Mouse (Mus musculus) limb, embryonic 13.5 days (tissue): ENCODE measurements around the gene Pfas. TPM values are rescaled to one million over a fixed set of nuclear protein-coding genes. Genes with fewer than 3 reads are reported as not detected.

ENCODE experiments used
- ATAC-seq: fragments of 200-750 bp; cut with Nextera tagmentation; 2 replicates; pipeline ENCODE4 v1.8.0; 2017; ENCODE audit warnings: low read depth, moderate number of reproducible peaks, moderate TSS enrichment; ENCODE audit not compliant: low FRiP score
- H3K27ac ChIP-seq: fragments of 300-500 bp; sonication (generic); 2 replicates; pipeline ENCODE4 v1.5.1; 2015; ENCODE audit warnings: inconsistent platforms, mild to moderate bottlenecking, moderate library complexity
- H3K27me3 ChIP-seq: fragments of 300-500 bp; sonication (generic); 2 replicates; pipeline ENCODE4 v1.6.1; 2015; ENCODE audit warnings: mild to moderate bottlenecking, inconsistent platforms
- H3K36me3 ChIP-seq: fragments of 300-500 bp; sonication (generic); 2 replicates; pipeline ENCODE4 v1.6.1; 2015; ENCODE audit warnings: inconsistent platforms, mild to moderate bottlenecking, moderate library complexity
- H3K4me1 ChIP-seq: fragments of 300-500 bp; sonication (generic); 2 replicates; pipeline ENCODE4 v1.6.1; 2015; ENCODE audit warnings: inconsistent platforms
- H3K4me2 ChIP-seq: fragments of 300-500 bp; sonication (generic); replicated peaks from 2 replicates; pipeline ENCODE4 v1.6.1; 2015; ENCODE audit warnings: inconsistent platforms, mild to moderate bottlenecking, moderate library complexity
- H3K4me3 ChIP-seq: fragments of 300-500 bp; sonication (generic); 2 replicates; pipeline ENCODE4 v1.5.1; 2015; ENCODE audit warnings: moderate library complexity, mild to moderate bottlenecking, inconsistent platforms
- H3K9ac ChIP-seq: fragments of 300-500 bp; sonication (generic); 2 replicates; pipeline ENCODE4 v1.6.1; 2015; ENCODE audit warnings: mild to moderate bottlenecking, inconsistent platforms
- H3K9me3 ChIP-seq: fragments of 300-500 bp; sonication (generic); 2 replicates; pipeline ENCODE4 v1.6.1; 2016; ENCODE audit warnings: inconsistent platforms
- WGBS: fragments of 180-500 bp; shearing (Covaris S2); methylation state at CpG from one replicate; pipeline ENCODE4 v1.1.7; 2015; 5-methylcytosine and 5-hydroxymethylcytosine counted together
- polyA plus RNA-seq: library from polyadenylated mRNA; unstranded; fragments of >200 nt; fragmentation: Nextera tagmentation; extraction: Ambion mirVana; gene quantifications from 2 replicates; pipeline ENCODE4 v1.2.1, GENCODE M21; 2015

Pfas gene
- polyA plus RNA-seq, 1 experiment from 2014 or later, result 39.6 TPM

GRCm38 (mm10) chr11:69037231-69038061 lies 29.2 kb upstream of the Pfas start:
- peak; percentile 26; the same call in 1 of the 2 replicates for ATAC-seq
- H3K9ac ChIP-seq, result peak overlapping the region; percentile 82
- H3K27ac ChIP-seq, result peak overlapping the region; percentile 86; the same call in 1 of the 2 replicates
- no peaks in the 10 kb centered on the region for H3K27me3 ChIP-seq
- peak overlapping the region; percentile 75 for H3K4me3 ChIP-seq
- peak overlapping the region; percentile 72 for H3K4me2 ChIP-seq
- H3K36me3 ChIP-seq, result peaks cover 38% of the 10 kb centered on the region
- H3K4me1 ChIP-seq, result peaks cover 25% of the 10 kb centered on the region
- no peaks in the 10 kb centered on the region for H3K9me3 ChIP-seq
- WGBS, result under 1% methylated on average over 34 of the region's 34 CpGs

- Histone ChIP-seq H3K4me1 (peaks cover 25% of the 10 kb centered on the region), H3K27me3 (no peaks in the 10 kb centered on the region), H3K4me3 (peak overlapping the region; percentile 75), H3K4me2 (peak overlapping the region; percentile 72), H3K9me3 (no peaks in the 10 kb centered on the region), H3K9ac (peak overlapping the region; percentile 82), H3K27ac (peak overlapping the region; percentile 86; the same call in 1 of the 2 replicates), H3K36me3 (peaks cover 44% of the 10 kb centered on the region)
- 8% methylated on average over 20 of the region's 20 CpGs for WGBS
- ATAC-seq, result no peak
Measured at GRCm38 (mm10) chr11:69036486-69037230, 28.4 kb upstream of the Pfas start.

- Histone ChIP-seq H3K36me3 (peaks cover 52% of the 10 kb centered on the region), H3K9me3 (no peaks in the 10 kb centered on the region), H3K4me1 (peaks cover 25% of the 10 kb centered on the region), H3K9ac (no peak overlapping the region), H3K4me3 (peak overlapping the region; percentile 3; the same call in 1 of the 2 replicates), H3K4me2 (peak overlapping the region; percentile 72), H3K27ac (peak overlapping the region; percentile 1; the same call in 1 of the 2 replicates), H3K27me3 (no peaks in the 10 kb centered on the region)
- WGBS, result 7% methylated on average over 8 of the region's 8 CpGs
- no peak for ATAC-seq
Measured at GRCm38 (mm10) chr11:69035849-69036248, 27.6 kb upstream of the Pfas start.

- H3K4me2 ChIP-seq, result peak overlapping the region; percentile 72; the same call in 1 of the 2 replicates
- peak overlapping the region; percentile 3; the same call in 1 of the 2 replicates for H3K4me3 ChIP-seq
- no peak for ATAC-seq
- H3K4me1 ChIP-seq, result peaks cover 25% of the 10 kb centered on the region
- 83% methylated on average over 9 of the region's 9 CpGs for WGBS
- H3K36me3 ChIP-seq, result peaks cover 57% of the 10 kb centered on the region
- no peaks in the 10 kb centered on the region for H3K9me3 ChIP-seq
- H3K9ac ChIP-seq, result no peak overlapping the region
- no peaks in the 10 kb centered on the region for H3K27me3 ChIP-seq
- peak overlapping the region; percentile 1; the same call in 1 of the 2 replicates for H3K27ac ChIP-seq
Measured at GRCm38 (mm10) chr11:69035411-69035810, 27.2 kb upstream of the Pfas start.

DNA sequence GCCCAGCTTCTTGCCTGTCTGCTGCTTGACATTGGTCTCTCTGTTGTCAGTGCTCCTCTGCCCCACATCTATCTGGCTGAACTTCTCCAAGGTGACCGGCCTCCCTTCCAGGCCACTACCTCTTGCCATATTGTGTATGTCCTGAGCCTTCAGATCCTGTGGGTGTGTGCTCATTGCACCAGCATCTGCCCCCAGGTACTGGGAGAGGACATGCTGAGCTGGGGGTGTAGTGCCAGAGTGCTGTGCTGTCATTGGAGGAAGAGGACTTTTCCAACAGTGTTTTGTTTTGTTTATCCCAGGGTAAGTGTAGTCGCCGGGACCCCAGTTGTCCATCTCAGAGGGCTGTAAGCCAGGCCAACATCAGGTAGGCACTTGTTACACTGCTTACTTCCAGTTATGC lies 26.3 kb upstream of the Pfas start:
- WGBS, result 91% methylated on average over 3 of the region's 3 CpGs
- ATAC-seq, result no peak
- H3K36me3 ChIP-seq, result peaks cover 65% of the 10 kb centered on the region

DNA sequence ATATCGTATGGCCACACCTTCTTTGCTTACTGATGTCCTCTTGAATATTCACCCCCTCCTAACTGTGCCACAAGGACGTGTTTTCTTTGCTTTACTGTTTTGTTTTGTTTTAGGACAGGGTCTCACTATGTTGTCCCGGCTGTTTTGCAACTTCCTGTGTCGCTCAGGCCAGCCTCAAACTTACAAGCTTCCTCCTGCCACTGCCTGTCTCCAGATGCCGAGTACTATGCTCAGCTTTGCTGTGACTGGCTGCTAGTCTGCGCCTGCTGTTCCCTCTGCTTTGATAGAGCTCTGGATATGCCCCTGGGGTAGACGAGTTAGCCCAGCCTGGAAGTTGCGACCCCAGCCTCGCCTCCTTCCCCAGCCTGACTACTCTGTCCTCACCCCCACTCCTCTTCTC lies 25.3 kb upstream of the Pfas start:
- no peak overlapping the region for H3K4me2 ChIP-seq
- H3K27me3 ChIP-seq, result no peaks in the 10 kb centered on the region
- ATAC-seq, result no peak
- H3K4me1 ChIP-seq, result peaks cover 15% of the 10 kb centered on the region
- 70% methylated on average over 9 of the region's 9 CpGs for WGBS
- peaks cover 75% of the 10 kb centered on the region for H3K36me3 ChIP-seq
- no peaks in the 10 kb centered on the region for H3K9me3 ChIP-seq
- no peak overlapping the region for H3K27ac ChIP-seq
- no peak overlapping the region for H3K9ac ChIP-seq
- no peak overlapping the region for H3K4me3 ChIP-seq

More for the DNA sequence above, 26.3 kb upstream of the Pfas start:
- Histone ChIP-seq H3K27ac (no peak overlapping the region), H3K9me3 (no peaks in the 10 kb centered on the region), H3K4me2 (no peak overlapping the region), H3K27me3 (no peaks in the 10 kb centered on the region), H3K4me1 (peaks cover 25% of the 10 kb centered on the region), H3K9ac (no peak overlapping the region), H3K4me3 (no peak overlapping the region)

- 79% methylated on average over 2 of the region's 2 CpGs for WGBS
- H3K4me2 ChIP-seq, result no peak overlapping the region
- no peak overlapping the region for H3K27ac ChIP-seq
- no peak for ATAC-seq
- H3K4me3 ChIP-seq, result no peak overlapping the region
- H3K4me1 ChIP-seq, result no peaks in the 10 kb centered on the region
- no peaks in the 10 kb centered on the region for H3K9me3 ChIP-seq
- H3K9ac ChIP-seq, result no peak overlapping the region
- H3K36me3 ChIP-seq, result peaks cover 99% of the 10 kb centered on the region
- no peaks in the 10 kb centered on the region for H3K27me3 ChIP-seq
Measured at GRCm38 (mm10) chr11:69028805-69029204, 20.5 kb upstream of the Pfas start.

DNA sequence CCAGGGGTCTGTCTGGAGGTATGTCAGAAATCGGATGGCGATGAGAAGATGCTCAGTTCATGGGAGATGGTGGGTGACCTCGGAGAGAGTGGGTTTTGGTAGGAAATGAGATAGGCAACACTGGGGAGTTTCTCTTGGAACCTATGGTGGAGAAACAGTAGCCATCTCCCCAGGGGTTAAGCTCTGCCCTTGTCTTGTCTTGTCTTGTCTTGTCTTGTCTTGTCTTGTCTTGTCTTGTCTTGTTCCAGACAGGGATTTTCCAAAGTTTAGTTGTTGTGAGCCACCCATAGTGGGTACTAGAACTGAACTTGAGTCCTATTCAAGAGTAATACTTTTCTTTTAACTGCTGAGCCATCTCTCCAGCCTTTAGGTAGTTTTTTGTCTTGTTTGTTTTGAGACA lies 18.3 kb upstream of the Pfas start:
- H3K36me3 ChIP-seq, result peaks cover 100% of the 10 kb centered on the region
- no peak for ATAC-seq
- no peak overlapping the region for H3K27ac ChIP-seq
- no peaks in the 10 kb centered on the region for H3K27me3 ChIP-seq
- H3K4me3 ChIP-seq, result no peak overlapping the region
- no peaks in the 10 kb centered on the region for H3K9me3 ChIP-seq
- H3K4me2 ChIP-seq, result no peak overlapping the region
- no peak overlapping the region for H3K9ac ChIP-seq
- 83% methylated on average over 3 of the region's 3 CpGs for WGBS
- H3K4me1 ChIP-seq, result no peaks in the 10 kb centered on the region

DNA sequence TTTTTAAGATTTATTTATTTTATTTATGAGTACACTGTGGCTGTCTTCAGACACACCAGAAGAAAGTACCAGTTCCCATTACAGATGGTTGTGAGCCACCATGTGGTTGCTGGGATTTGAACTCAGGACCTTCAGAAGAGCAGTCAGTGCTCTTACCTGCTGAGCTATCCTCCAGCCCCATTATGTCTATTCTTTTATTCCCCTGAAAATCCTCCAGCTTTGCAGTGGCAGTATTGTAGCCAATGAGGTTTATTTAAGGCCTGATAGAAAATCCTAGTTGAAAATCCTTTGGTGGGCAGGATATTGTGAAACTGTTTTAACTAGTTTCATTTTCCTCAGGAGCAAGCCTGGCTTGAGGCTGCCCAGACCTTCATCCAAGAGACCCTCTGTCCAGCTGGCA lies 12.4 kb upstream of the Pfas start:
- H3K4me1 ChIP-seq, result peaks cover 10% of the 10 kb centered on the region
- no peak for ATAC-seq
- no peaks in the 10 kb centered on the region for H3K9me3 ChIP-seq
- no peak overlapping the region for H3K4me2 ChIP-seq
- H3K36me3 ChIP-seq, result peaks cover 53% of the 10 kb centered on the region
- no peak overlapping the region for H3K4me3 ChIP-seq
- no peak overlapping the region for H3K27ac ChIP-seq
- no peak overlapping the region for H3K9ac ChIP-seq
- H3K27me3 ChIP-seq, result no peaks in the 10 kb centered on the region

DNA sequence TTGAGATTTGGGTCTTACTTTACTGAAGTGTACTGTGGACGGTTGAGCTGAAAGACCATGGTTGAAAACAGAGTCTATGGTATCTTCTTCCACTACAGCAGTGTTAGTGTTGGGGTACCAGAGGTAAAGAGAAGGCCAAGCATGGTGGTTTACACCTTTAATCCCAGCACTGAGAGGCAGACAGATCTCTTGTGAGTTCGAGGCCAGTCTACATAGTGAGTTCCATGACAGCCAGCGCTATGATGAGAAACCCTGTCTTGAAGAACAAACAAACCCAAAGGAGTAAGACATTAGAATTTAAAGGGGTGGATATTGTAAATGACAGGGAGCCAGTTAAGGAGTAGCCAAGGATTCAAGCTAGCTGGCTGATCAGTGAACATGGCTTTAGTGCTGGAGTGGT lies 8.5 kb upstream of the Pfas start:
- peaks cover 14% of the 10 kb centered on the region for H3K4me1 ChIP-seq
- H3K4me3 ChIP-seq, result peak overlapping the region; percentile 74
- peak overlapping the region; percentile 90 for H3K9ac ChIP-seq
- WGBS, result 67% methylated on average over 3 of the region's 3 CpGs
- no peaks in the 10 kb centered on the region for H3K27me3 ChIP-seq
- no peak for ATAC-seq
- peaks cover 14% of the 10 kb centered on the region for H3K36me3 ChIP-seq
- peak overlapping the region; percentile 81 for H3K4me2 ChIP-seq
- no peaks in the 10 kb centered on the region for H3K9me3 ChIP-seq
- peak overlapping the region; percentile 90; the same call in 1 of the 2 replicates for H3K27ac ChIP-seq

DNA sequence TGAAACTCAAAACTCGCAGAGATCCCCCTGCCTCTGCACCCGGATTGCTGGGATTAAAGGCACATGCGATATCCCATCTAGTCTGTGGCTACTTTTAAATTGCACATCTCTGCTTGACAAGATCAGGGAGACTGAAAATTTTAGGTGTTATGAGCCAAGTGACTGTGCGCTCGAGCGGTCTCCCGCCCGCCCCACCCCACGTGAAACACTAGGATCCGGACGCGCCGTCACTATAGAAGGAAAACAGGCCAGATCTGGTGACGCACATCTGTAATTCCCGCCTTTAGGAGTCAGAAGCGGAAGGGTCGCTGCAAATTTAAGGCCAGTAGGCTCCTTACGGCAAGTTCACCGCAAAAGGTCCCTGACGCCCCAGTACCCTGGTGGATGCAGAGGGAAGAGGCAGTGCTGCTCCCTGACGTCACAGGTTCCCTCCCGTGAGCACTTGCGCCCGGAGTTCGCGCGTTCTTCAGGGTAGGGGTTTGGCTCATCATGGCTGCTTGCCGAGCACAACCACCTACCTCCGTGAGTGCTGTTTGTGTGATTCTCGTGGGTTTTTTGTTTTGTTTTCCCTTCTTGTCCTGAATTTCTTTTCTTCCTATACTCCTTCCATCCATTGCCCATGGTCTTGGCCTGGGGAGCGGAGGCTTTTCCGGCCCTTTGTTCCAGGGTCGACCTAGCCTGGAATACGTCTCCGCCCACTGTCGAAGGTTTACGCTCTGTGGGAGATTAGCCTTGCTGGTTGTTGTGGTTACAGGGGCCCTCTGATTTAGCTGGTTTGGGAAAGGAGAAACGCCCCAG lies 7.6 kb upstream of the Pfas start, which contains the start of gene Ctc1:
Gene Ctc1 (plus strand): TSS at position 268 of the 798 bp plus-strand sequence.
- 2% methylated on average over 38 of the region's 38 CpGs for WGBS
- Histone ChIP-seq H3K9me3 (no peaks in the 10 kb centered on the region), H3K9ac (peak within 1 kb of the TSS; percentile 90), H3K4me1 (peaks cover 21% of the 10 kb centered on the region), H3K4me3 (peak within 1 kb of the TSS; percentile 74), H3K27ac (peak within 1 kb of the TSS; percentile 90), H3K4me2 (peak within 1 kb of the TSS; percentile 81), H3K27me3 (no peaks in the 10 kb centered on the region), H3K36me3 (peaks cover 5% of the 10 kb centered on the region)
- ATAC-seq, result peak; percentile 95
